Comparison of ENCODE assay signal across 20 mouse cellular contexts in the genomic region with DNA sequence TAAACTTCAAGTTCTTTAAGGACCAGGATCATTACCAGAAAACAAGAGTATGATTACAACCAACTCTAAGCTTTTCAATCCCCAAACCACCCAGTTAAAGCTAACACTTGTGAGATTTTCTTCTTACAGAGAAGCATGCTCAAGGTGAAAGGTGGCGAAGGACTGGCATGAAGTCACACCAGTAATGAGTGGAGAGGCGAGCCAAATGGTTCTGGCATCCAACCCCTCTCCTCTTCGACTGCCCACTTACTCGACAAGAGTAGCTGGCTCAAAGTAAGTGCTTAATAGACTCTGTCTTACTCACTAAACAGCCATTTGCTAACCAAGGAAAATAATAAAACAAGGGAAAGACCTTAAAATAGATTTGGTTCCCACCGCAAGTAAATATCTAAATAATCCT. TPM values are rescaled to one million over a fixed set of nuclear protein-coding genes. Genes with fewer than 3 reads are reported as not detected.
DNase-seq lines count a peak whose midpoint lies in the region; ATAC-seq lines count a peak whose summit lies in the region.
"Had no signal": no experiment of that assay in that cellular context is flagged by ENCODE, and none has a peak within 500 bp of the region (broad histone marks: within the 10 kb centered on the region; RNA-seq: fewer than 3 reads in every experiment).

No protein-coding gene starts in this region.

- ATAC-seq in hindbrain, embryonic 11.5 days (ENCODE audit: low FRiP score) = no peak
- ATAC-seq: CD4-positive, CD25-positive, alpha-beta regulatory T cell, adult 4 months; forebrain, embryonic 14.5 days; hindbrain, postnatal 0 days had no signal

- no peaks in the 10 kb centered on the region for H3K27me3 ChIP-seq in hindbrain, embryonic 11.5 days (ENCODE audit: control insufficient read depth, insufficient read depth, low read length)
- H3K27me3 ChIP-seq: embryonic facial prominence, embryonic 15.5 days; hindbrain, embryonic 13.5 days had no signal

- peak; percentile 37 for DNase-seq in adrenal gland, postnatal 10 days
- no peak for DNase-seq in adrenal gland, adult (ENCODE audit: inconsistent age in 2 of 2, low spot score in 1 of 2)
- peak; percentile 5 for DNase-seq in left cerebral cortex, postnatal 4 days
- no peak for DNase-seq in left cerebral cortex, postnatal 14 days (ENCODE audit: low spot score in 2 of 2)
- peak; percentile 53 for DNase-seq in lung, postnatal 36 days
- DNase-seq in hindbrain, embryonic 11.5 days (ENCODE audit: low spot score) = no peak
- DNase-seq in embryo, embryonic 11 days = no peak
- DNase-seq: B cell, adult 2 months; cerebellum, adult 9-10 months; gastrocnemius, postnatal 36 days; heart, adult 11 months; heart, postnatal 4 days had no signal

- H3K36me3 ChIP-seq in hindbrain, embryonic 11.5 days (ENCODE audit: control insufficient read depth, insufficient read depth, low read length) = no peaks in the 10 kb centered on the region
- H3K36me3 ChIP-seq: embryonic facial prominence, embryonic 15.5 days; G1E; hindbrain, embryonic 13.5 days had no signal

- H3K9me3 ChIP-seq in hindbrain, embryonic 11.5 days (ENCODE audit: control insufficient read depth, low read length) = no peaks in the 10 kb centered on the region
- H3K9me3 ChIP-seq: embryonic facial prominence, embryonic 15.5 days; forebrain, embryonic 10.5 days; G1E; hindbrain, embryonic 13.5 days had no signal

- intact Hi-C loops in left cerebral cortex, postnatal 4 days (cut with DNase I) = no loop called here
- intact Hi-C loops in left cerebral cortex, postnatal 14 days (cut with DNase I) = no loop called here

- whole genome bisulfite sequencing in hindbrain, embryonic 11.5 days = 90% methylated on average over 5 of the region's 5 CpGs

- H3K4me3 ChIP-seq in hindbrain, embryonic 11.5 days (ENCODE audit: low read depth, low read length) = no peak overlapping the region
- H3K4me3 ChIP-seq: embryonic facial prominence, embryonic 15.5 days; erythroblast, embryonic 14.5 days; forebrain, embryonic 10.5 days; hindbrain, embryonic 13.5 days had no signal

- H3K4me1 ChIP-seq in hindbrain, embryonic 11.5 days (replicated peaks; ENCODE audit: control insufficient read depth, insufficient read depth, low read length) = no peaks in the 10 kb centered on the region
- H3K4me1 ChIP-seq: embryonic facial prominence, embryonic 15.5 days; hindbrain, embryonic 13.5 days had no signal

- no peak overlapping the region for H3K9ac ChIP-seq in hindbrain, embryonic 11.5 days (ENCODE audit: low read depth, low read length)
- H3K9ac ChIP-seq: embryonic facial prominence, embryonic 15.5 days; hindbrain, embryonic 13.5 days had no signal

- no peak overlapping the region for H3K27ac ChIP-seq in hindbrain, embryonic 11.5 days (ENCODE audit: low read depth, low read length)
- H3K27ac ChIP-seq: embryonic facial prominence, embryonic 15.5 days; forebrain, embryonic 10.5 days; hindbrain, embryonic 13.5 days; hindbrain, postnatal 0 days had no signal

- no peak overlapping the region for H3K4me2 ChIP-seq in hindbrain, embryonic 11.5 days (replicated peaks; ENCODE audit: low read depth, low read length)
- H3K4me2 ChIP-seq: embryonic facial prominence, embryonic 15.5 days; hindbrain, embryonic 13.5 days had no signal

RNA-seq across cellular contexts. Expression of a gene that starts 30.4 kb away (rescaled TPM):
- 1 to 10 TPM in 1 of 2 experiments, under 1 TPM in 1; 0.90 to 1.2 TPM for total RNA-seq in adrenal gland, postnatal 10 days (2021)
- 10 to 100 TPM; 11.5 to 14.3 TPM for total RNA-seq in left cerebral cortex, postnatal 4 days (2021)
- total RNA-seq in left cerebral cortex, postnatal 14 days (2021) = 10 to 100 TPM; 14.3 to 16.4 TPM
- polyA plus RNA-seq in hindbrain, embryonic 11.5 days (2014; fragmentation: Nextera tagmentation; extraction: Ambion mirVana) = 11.0 and 14.4 TPM in 2 replicates
- polyA plus RNA-seq: CD4-positive, CD25-positive, alpha-beta regulatory T cell, adult 4 months; erythroblast, embryonic 14.5 days; G1E had no signal

Comparison
In these comparisons a context has a peak if more than half of its experiments do, and no peak if none do; other contexts are left out.
1. DNase-seq: peak in adrenal gland, postnatal 10 days (single experiment), left cerebral cortex, postnatal 4 days (single experiment) and lung, postnatal 36 days (single experiment); none in adrenal gland, adult (0 of 2), left cerebral cortex, postnatal 14 days (0 of 2), hindbrain, embryonic 11.5 days (single experiment) and embryo, embryonic 11 days (single experiment).
2. RNA of a gene that starts 30.4 kb away (total RNA-seq): 14.3 to 16.4 TPM in left cerebral cortex, postnatal 14 days and 11.5 to 14.3 TPM in left cerebral cortex, postnatal 4 days; 0.90 to 1.2 TPM in adrenal gland, postnatal 10 days; every median in the first group is over 4 times any median in the second.